Mouse (Mus musculus): Measurements from ENCODE around the gene Dbp.

DNA sequence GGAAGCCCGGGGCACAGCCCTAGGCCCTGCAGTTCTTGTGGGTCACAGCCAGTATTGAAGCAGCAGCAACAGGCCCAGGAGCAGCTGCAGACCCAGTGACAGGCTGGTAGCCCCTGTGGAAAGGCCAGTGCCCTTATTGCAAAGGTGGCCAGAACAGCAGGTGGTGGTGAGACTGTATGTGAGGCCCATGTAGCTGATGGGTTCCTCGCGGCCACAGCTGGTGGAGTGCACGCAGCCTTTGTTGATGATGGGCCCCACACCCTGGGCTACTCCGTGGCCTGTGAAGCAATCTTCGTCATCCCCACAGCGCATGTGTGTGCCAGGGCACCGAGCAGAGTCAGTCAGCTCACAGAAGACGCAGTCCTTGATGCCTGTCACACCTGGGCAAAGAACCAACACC lies 20.3 kb downstream of the Dbp start:
- TF ChIP-seq NELFE (IDR thresholded peaks at IDR 0.05; ENCODE audit: low read depth, low read length) (no peak), TCF12 (IDR thresholded peaks at IDR 0.05; ENCODE audit: low read depth, low read length) (no peak), MYC (IDR thresholded peaks at IDR 0.05; ENCODE audit: low read depth, low read length) (no peak), MAZ (IDR thresholded peaks at IDR 0.05; ENCODE audit: low read depth, low read length) (no peak), ZMIZ1 (IDR thresholded peaks at IDR 0.05; ENCODE audit: low read depth, low read length) (no peak), SIN3A (IDR thresholded peaks at IDR 0.05; ENCODE audit: low read length) (no peak), USF1 (IDR thresholded peaks at IDR 0.05; ENCODE audit: low read depth, low read length) (no peak), GATA1 (IDR thresholded peaks at IDR 0.05; ENCODE audit: low read depth, low read length) (no peak), CTCF (IDR thresholded peaks at IDR 0.05 in 2 of 3, conservative IDR thresholded peaks at IDR 0.05 in 1 of 3; ENCODE audit: control insufficient read depth in 1 of 3, insufficient read depth in 1 of 3, low read depth in 2 of 3, low read length in 3 of 3, poor library complexity in 1 of 3, severe bottlenecking in 1 of 3) (no peak), CHD2 (IDR thresholded peaks at IDR 0.05; ENCODE audit: low read length) (no peak), ELF1 (IDR thresholded peaks at IDR 0.05; ENCODE audit: low read depth, low read length) (no peak), UBTF (IDR thresholded peaks at IDR 0.05; ENCODE audit: borderline replicate concordance, insufficient read depth, low read depth, low read length) (no peak), JUND (IDR thresholded peaks at IDR 0.05; ENCODE audit: low read depth, low read length) (no peak), MYB (IDR thresholded peaks at IDR 0.05; ENCODE audit: low read depth, low read length) (no peak)
